In the genomic region with DNA sequence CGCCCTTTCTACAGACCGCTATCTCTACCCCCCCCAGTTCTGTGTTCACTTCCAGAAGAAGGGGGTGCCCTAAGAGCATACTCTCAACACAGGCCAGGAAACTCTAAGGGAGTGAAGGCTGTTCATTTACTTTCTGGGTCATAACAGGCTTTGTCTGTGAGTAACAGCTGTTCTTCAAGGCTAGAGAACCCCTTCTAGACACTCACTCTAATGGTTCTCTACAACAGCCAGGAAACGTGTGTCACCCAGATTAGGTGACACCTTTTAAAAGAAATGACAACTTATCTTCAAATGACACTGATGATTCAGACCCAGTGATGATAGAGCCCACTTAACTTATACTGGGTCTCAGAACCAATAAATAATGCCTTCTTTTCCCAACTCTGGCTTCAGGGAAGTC, we compare ENCODE assay signal across 18 mouse cellular contexts.
"Had no signal": no experiment of that assay in that cellular context is flagged by ENCODE, and none has a peak within 500 bp of the region (broad histone marks: within the 10 kb centered on the region; RNA-seq: fewer than 3 reads in every experiment).

No protein-coding gene starts in this region.

- DNase-seq: kidney, adult 2 months; kidney, postnatal 25 days; layer of hippocampus, adult 9-11 months; lung, adult 18-20 months; lung, postnatal 10 days; lung, postnatal 36 days; thymus, adult 2 months; thymus, postnatal 14 days; thymus, postnatal 4 days had no signal

- H3K4me3 ChIP-seq: layer of hippocampus, adult 2 months; lung, embryonic 15.5 days; midbrain, embryonic 12.5 days; midbrain, embryonic 15.5 days; neural tube, embryonic 12.5 days; neural tube, embryonic 15.5 days had no signal

- H3K9ac ChIP-seq: lung, embryonic 15.5 days; midbrain, embryonic 12.5 days; midbrain, embryonic 15.5 days; neural tube, embryonic 12.5 days; neural tube, embryonic 15.5 days had no signal

- H3K9me3 ChIP-seq: lung, embryonic 15.5 days; midbrain, embryonic 12.5 days; midbrain, embryonic 15.5 days; neural tube, embryonic 12.5 days; neural tube, embryonic 15.5 days had no signal

- H3K4me1 ChIP-seq: midbrain, embryonic 12.5 days; midbrain, embryonic 15.5 days; neural tube, embryonic 12.5 days had no signal

- H3K4me2 ChIP-seq: lung, embryonic 15.5 days; midbrain, embryonic 12.5 days; midbrain, embryonic 15.5 days; neural tube, embryonic 12.5 days; neural tube, embryonic 15.5 days had no signal

- H3K36me3 ChIP-seq: midbrain, embryonic 12.5 days had no signal

- H3K27me3 ChIP-seq: lung, embryonic 15.5 days; midbrain, embryonic 12.5 days; midbrain, embryonic 15.5 days; neural tube, embryonic 12.5 days; neural tube, embryonic 15.5 days had no signal

- H3K27ac ChIP-seq: kidney, postnatal 0 days; layer of hippocampus, adult 2 months; lung, embryonic 15.5 days; midbrain, embryonic 12.5 days; midbrain, embryonic 15.5 days; neural tube, embryonic 12.5 days; neural tube, embryonic 15.5 days; stomach, postnatal 0 days had no signal

- ATAC-seq: intestine, postnatal 0 days; midbrain, embryonic 15.5 days had no signal
